Mouse (Mus musculus) retina, embryonic 14.5 days (tissue): ENCODE measurements around the gene Ppm1d.
A peak's percentile ranks its signal among the peaks of the same experiment; 100 is the strongest.

ENCODE experiments used
- DNase-seq: peaks from one replicate; pipeline ENCODE4 v3.0.0-alpha.2; 2015; ENCODE audit warnings: low spot score

The Ppm1d gene

DNA sequence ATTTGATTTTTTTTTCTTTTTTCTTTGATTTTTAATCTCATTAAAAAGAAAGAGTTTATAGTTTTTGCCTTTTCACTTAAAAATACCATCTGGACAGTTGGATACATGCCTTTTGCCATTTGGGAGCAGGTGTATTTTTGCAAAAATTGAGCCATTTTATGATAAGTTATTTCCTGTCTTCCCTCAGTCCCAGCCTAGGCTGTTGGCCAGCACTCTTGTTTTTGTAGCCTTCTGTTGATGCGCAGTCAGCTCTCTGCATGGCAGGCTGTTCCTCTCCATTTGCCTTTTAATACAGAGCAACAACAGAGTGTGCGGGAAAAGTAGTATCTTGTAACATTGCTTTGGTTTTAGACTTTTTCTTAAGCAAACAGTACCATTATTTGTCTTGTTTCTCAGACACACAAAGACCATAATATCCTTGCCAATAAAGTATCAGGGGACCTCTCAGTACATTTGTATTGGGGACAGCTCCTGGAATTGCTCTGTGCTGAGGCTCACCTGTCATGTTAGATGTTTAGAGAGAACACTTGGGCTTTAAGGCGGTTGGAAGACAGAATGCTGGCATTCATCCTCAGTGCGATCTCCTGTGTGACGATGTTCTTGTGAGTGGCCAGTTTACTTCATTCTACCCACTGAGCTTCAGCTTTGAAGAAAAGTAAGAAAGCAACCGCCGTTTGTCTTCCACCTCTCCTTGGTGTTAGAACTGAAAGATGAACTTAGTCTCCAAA lies 18.3 kb downstream of the Ppm1d start:
- DNase-seq: no peak

- peak; percentile 64 for DNase-seq
Observed at GRCm38 (mm10) chr11:85334778-85335177, 23.7 kb downstream of the Ppm1d start.

DNA sequence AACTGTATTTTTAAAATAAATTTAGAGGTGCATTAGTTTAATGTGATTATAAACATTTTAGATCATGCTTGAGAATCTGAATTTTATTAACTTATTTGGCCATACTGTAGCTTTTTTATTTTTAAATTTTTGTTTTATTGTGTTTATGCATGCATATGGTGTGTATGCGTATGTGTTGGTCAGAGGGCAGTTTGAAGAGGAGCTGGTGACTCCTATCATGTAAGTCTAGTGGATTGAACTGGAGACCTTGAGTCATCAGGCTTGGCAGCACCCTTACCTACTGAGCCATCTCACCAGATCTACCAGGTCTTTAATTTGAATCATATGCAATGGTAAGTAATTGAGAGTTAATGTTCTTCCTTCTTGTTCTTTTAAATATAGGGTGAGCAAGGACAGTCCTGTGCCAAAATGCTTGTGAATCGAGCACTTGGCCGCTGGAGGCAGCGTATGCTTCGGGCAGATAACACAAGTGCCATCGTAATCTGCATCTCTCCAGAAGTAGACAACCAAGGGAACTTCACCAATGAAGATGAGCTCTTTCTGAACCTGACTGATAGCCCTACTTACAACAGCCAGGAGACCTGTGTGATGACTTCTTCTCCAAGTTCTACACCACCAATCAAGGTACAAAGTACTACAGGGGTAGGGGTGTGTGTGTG lies 28.3 kb downstream of the Ppm1d start:
- no peak for DNase-seq

DNA sequence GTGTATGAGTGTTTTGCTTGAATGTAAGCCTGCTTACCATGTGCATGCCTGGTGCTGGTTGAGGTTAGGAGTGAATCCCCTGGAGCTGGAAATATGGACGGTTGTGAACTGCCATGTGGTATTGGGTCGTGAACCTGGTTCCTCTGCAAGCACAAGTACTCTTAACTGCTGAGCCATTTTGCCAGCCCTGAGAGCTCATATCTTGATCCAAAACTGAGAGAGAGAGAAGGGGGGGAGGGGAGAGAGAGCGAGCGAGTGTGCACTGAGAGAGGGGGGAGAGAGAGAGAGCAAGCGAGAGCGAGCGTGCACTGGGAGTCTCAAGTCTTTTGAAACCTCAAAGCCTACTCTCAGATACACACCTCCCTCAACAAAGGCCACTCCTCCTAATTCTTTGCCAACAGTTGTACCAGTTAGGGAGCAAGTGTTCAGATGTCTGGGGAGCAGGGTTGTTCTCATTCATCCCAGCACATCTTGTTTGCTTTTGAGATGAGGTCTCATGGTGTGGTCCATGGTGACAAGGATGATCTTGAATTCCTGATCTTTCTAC lies 29.1 kb downstream of the Ppm1d start:
- no peak for DNase-seq

GRCm38 (mm10) chr11:85352539-85353380 lies 41.7 kb downstream of the Ppm1d start, which contains the start of gene Bcas3:
Gene Bcas3, plus strand, starts transcription at chr11:85353167.
- peak; percentile 99 for DNase-seq

DNA sequence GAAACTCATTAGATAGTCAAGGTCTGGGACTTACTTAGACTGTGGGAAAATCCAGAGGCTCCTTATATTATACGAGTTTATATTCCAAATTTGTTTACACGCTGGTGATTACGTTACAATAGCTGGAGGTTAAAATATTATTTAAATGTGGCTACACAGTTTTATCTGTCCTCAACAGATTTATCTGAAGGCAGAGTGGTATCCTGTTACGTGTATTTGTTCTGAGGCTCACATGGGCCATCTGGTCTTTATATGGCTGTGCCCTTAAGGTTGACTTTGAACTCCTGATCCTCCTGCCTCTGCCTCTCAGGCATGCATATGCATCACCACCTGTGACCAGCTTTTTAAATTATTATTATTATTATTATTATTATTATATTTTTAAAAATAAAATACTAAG lies 42.8 kb downstream of the Ppm1d start:
- DNase-seq: no peak

DNA sequence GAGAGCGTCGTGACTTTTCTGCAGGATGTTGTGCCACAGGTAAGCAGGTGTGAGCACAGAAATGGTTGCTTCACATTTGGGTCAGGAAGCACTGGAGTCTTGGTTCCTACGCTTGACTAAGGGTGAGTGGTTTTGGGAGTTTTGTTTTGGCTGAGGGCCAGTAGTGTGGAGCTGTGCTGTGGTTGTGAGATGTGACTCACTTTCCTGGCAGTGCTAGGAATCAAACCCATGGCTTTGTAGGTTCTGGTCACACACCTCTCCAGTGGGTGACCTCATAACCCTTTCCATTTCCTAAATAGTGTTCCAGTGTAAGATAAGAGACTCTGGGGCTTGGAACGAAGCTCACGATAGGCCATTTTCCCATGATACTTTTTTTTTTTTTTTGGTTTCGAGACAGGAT lies 48.6 kb downstream of the Ppm1d start:
- no peak for DNase-seq

- no peak for DNase-seq
Observed at GRCm38 (mm10) chr11:85361621-85362020, 50.6 kb downstream of the Ppm1d start.

GRCm38 (mm10) chr11:85366168-85366567 lies 55.1 kb downstream of the Ppm1d start:
- DNase-seq: no peak

DNA sequence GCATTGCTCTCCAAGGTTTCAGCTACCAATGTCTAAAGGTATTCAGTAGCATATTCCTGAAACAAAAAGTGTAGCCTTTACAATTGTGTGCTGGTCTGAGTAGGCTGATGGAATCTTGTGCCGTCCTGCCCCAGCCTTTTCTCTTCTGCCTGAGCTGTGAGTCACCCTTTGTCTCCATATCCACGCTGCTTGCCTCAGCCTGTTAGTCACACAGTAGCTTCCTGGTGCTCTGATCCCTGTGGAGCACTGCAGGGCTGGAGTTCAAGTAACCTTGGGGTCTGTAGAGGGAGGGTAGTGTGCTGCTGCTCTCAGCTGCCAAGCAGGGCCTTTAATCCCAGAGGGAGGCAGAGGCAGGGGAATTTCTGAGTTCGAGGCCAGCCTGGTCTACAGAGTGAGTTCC lies 56.8 kb downstream of the Ppm1d start:
- no peak for DNase-seq

- no peak for DNase-seq
Observed at GRCm38 (mm10) chr11:85379091-85379490, 68.0 kb downstream of the Ppm1d start.

DNA sequence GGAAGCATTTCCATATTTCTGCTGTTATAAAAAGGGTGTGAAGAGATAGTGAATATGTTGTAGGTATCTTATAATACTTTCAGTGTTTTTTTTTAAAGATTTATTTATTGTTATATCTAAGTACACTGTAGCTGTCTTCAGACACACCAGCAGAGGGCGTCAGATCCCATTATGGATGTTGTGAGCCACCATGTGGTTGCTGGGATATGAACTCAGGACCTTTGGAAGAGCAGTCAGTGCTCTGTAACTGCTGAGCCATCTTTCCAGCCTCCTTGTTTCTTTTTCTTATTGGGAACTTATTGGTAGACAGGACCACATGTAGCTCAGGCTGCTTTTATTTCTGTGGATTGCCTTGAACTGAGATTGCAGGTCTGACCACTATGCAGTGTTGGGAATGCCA lies 69.0 kb downstream of the Ppm1d start:
- DNase-seq: no peak

DNA sequence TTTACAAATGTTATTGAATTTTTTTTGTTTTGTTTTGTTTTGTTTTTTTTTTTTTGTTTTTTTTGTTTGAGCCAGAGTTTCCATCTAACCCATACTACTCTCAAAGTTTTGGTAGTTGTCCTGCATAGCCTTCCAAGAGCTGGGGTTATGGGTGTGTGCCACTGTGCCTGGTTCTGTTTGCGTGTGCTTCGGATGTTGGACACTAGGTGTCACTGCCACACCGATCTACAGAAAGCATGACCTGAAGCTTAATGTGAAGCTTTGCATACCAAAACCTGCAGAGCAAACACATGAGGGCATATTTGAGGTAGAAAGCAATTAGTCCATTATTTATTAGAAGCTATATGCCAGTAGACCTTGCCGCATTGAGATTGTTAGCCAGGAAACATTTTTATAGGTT lies 71.0 kb downstream of the Ppm1d start:
- peak; percentile 88 for DNase-seq

DNA sequence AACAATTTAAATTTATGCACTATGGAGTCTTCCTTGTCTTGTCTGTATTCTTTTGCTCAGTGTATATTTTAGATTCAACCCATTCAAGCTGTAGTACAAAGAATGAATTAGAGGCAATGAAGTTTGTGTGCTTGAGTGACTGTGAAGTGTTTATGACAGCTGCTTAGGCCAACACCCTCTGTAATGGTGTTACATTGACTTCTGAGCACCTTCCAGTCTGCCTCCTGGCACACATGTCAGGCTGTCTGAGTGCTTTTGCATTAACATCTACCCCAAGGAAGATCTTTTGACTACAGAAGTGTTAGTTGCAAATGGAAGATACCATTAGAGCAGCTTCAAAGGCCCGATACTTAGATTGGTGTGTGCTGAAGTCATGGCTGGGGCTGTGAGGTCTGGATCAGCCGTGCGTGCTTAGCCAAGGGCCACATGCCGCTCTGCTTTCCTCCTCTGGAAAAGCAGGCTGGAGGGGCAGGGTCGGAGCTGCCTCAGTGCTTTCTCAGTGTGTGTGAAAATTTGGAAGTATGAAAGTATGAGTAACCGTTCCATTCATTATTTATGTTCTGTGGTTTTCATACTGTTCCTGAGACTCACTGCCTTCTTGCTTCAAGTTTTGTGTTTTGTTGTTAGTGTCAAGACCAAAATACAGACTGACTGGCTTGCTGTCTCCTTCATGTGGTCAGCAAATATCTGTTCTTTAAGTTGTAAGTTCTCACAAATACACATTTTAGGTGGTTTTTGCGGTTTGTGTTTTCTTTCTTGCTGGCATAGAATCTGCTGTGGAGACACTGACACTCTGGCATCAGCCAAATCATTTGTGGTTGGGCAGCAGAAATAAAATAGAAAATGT lies 73.2 kb downstream of the Ppm1d start:
- peak; percentile 11 for DNase-seq

GRCm38 (mm10) chr11:85392179-85392863 lies 81.3 kb downstream of the Ppm1d start:
- DNase-seq: peak; percentile 74

DNA sequence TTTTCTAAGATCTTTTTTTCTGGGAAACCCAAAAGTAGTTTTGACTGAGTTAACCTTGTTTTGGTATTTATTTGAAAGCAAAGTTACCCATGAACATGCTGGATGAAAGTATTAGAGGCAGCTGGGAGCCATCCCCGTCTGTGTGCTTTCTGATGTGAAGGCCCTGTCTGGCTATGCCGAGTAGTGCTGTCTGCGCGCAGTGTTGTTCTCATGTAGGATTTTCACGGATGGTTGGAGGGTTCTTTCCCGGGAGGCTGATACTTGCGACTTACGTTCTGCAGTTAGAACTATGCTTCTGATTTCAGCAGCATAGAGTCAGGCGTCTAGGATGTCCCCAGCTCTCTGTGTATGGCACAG lies 81.8 kb downstream of the Ppm1d start:
- peak; percentile 67 for DNase-seq

DNA sequence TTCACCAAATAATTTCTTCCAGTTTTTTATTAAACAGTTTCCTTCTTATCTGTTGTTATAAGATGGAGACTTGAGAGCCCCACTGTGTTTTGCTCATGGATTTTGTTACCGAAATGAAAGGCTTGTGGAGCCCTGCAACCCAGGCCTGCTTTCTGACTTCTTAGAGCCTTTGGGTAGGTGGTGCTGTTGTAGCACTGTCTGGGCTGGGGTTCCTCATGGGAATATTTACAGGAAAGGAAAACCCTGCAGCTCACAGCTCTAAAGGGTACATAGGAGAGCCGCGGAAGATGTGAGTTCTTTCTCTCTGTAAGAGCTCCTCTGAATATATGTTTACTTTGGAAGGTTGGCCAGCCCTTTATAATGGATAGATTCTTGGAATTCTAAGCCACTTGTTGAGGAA lies 82.9 kb downstream of the Ppm1d start:
- peak; percentile 25 for DNase-seq

DNA sequence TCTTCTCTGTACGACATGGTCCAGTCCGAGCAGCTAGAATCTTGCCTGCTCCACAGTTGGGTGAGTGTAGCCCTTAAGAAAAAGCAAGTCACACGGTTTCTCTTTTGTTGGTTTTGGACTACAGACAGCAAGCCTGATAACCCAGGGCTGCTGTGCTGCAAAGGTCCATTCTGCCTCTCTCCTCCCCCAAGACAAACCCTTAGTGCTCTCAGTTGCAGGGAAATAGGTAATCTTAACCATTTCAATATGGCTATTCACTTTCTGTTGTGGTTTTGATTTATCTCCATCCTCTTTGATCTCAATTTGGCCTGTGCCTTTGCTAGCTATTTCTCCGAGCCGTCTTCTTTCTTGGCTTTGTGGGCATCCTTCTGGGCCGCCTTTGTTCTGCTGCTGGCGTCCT lies 84.3 kb downstream of the Ppm1d start:
- no peak for DNase-seq
